Mouse (Mus musculus): ENCODE results near the gene Nxf3.
"Not testable (repeated sequence)": the region's sequence is repeated elsewhere in the genome, so short reads cannot be mapped to it uniquely, and the experiment has no call there.

Gene Nxf3

DNA sequence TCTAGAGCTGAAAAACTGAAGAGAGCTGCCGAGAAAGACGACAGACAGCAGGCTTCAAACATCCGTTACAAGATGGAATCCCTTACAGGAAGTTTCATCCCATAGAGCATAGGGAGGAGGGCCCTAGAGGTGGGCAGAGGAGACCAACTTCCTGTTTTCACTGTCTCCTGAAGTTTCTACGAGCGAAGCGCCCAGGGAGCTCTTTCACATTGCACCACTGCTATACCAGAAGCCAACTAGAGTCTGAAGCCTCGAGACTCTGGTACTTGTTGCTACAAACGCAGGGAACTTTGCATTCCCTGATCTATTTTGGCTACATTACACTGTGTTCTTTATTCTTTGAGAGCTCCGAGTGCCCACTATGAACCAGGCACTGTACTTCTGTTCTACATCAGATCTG lies at the start of gene Nxf3:
TSS of gene Nxf3 (minus strand) at position 101 of the 400 bp plus-strand sequence.
- DNase-seq (ENCODE audit: low read depth), result no peak

DNA sequence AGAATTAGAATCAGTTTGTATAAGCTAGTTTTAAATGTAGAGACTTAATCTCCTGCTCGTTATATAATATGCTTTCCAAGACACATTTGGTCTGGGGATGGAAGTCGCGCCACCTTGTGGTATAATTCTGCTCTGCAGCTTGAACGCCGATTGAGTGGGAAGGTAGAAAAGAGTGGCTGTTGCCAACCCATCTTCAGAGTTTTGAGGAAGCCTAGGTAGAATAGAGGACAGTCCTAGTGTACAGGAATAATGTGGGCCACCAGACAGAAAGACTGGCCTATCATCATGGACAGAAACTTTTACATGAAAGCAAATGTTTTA lies 42.6 kb upstream of the Nxf3 start:
- DNase-seq (ENCODE audit: low read depth), result peak; percentile 71

DNA sequence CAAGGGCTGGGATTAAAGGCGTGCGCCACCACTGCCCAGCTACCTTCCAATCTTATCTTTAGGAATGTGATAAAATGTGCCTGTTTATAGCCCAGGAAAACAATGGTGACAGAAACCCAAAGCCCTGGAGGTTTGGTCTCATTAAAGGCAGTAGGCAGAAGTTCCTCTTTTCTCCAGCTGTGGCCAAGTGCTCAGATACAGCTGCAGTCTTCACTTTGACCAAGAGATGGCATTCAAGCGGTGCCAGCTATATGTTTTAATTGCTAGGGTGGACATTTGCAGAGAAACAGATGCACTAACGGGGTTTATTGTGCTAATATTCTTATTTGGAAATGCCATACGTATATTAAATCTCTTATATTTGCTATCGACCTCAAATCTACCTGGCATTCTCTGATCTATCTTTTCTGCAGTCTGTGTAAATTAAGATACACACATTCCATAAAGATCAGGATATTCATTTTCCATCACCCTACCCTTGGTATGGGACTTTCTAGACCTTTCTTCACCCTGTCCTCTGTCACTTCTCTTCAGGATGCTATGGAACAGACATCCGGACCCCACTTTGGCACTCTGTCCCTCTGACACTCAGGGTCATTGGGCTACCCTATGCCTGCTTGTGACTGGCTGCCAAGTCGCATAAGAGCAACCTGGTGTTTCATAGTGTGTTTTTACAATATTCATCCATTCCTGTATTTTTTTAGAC lies 42.1 kb upstream of the Nxf3 start:
- DNase-seq (ENCODE audit: low read depth), result peak; percentile 29

- DNase-seq (ENCODE audit: low read depth), result no peak
Observed at GRCm38 (mm10) chrX:136115419-136115961, 30.4 kb upstream of the Nxf3 start.

DNA sequence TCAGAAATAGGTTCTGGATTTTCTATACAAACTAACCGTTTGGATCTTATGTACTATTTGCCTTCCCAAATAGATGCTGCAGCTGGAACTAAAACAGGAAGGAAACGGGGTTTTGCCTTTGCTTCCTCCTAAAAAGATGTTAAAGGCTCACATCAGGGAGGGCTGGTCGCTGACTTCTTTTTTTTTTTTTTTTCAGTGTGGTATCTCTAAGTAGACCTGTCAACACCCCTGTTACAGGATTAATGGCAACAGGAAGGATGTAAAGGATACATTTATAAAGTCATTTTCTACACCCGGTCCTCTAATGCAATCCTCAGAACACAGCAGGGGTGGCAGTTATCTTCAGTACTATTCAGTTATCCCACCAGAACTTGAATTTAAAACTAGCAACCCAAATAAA lies 30.0 kb upstream of the Nxf3 start:
- DNase-seq (ENCODE audit: low read depth), result no peak

DNA sequence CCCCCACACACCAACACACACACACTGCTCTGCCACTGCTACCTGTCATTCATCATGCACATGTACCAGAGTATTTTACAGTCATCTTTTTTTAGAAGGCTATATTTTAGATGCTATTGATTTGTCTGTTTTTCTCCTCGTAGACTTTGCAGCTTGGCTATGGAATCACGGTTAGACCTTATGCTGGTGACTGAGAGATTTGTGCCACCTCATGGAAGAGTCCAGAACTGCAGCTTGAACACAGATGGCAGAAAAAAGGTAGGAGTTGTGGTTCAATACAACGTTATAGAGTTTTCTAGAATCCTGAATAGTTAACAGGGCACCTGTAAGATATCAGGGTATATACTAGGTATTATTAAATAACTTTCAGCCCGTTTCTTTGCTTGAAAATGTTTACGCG lies 22.9 kb upstream of the Nxf3 start:
- peak; percentile 70 for DNase-seq (ENCODE audit: low read depth)

DNA sequence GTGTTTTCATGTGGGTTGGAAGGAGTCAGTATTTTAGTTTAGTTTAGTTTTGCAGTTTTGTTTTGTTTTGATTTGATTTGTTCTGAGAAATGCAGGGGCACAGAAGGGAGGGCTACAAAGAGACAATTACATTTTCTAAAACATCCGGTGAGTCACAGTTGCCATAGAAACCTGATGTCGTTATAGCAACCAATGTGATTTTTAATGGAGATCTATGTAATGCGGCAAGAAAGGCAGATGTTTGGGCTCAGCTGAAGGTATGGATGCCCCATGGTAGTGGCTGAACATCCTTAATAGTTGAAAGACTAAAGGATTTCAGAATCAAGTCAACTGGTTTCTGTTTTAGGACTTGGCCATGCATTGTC lies 19.7 kb upstream of the Nxf3 start:
- no peak for DNase-seq (ENCODE audit: low read depth)

DNA sequence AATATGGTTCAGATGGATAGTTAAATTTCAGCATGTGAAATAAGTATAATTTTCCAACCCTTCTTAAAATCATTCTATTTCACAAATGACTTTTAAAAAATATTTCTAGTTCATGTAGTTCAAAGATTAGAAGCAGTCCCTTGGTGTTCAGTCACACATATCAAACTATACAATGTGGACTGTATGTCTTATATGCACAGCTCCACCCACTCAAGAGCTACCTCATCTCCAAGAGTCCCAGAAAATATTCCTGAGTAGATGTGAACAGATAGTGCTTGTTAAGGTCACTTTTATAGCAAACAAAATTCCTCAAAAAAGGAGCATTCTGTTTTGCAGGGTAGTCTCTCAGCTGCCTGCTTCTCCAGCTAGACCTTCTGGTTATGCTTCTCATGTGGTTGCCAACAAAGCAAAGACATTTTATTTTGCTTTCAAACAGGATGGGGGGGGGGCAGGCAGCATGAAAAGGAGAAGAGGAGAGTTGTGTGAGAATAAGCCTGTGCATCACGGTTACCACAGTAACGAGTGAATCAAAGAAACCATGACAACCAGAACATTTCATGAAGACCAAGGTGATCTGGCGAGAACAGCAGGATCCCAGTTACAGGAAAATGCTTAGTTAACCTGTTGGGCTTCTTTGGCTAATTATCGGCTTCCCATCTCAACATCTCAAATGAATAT lies 19.1 kb upstream of the Nxf3 start:
- no peak for DNase-seq (ENCODE audit: low read depth)

DNA sequence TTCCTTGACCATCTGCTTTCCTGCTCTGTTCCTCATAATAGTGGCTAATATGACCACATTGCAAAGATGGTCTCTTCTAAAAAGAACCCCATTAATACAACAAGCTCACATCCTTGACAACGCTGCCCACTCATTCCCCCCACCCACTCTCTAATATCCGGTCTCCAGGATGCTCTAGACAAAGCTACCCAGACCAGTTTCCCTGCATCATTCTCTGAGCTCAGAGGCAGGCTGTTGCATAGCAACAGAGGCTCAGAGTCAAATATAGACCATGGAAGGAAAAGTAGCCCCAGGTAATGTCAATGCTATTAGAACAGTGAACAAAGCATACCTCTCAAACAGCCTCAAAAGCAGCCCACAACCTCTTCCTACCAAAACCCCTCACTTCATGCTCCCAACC lies 9.4 kb upstream of the Nxf3 start:
- no peak for DNase-seq (ENCODE audit: low read depth)

DNA sequence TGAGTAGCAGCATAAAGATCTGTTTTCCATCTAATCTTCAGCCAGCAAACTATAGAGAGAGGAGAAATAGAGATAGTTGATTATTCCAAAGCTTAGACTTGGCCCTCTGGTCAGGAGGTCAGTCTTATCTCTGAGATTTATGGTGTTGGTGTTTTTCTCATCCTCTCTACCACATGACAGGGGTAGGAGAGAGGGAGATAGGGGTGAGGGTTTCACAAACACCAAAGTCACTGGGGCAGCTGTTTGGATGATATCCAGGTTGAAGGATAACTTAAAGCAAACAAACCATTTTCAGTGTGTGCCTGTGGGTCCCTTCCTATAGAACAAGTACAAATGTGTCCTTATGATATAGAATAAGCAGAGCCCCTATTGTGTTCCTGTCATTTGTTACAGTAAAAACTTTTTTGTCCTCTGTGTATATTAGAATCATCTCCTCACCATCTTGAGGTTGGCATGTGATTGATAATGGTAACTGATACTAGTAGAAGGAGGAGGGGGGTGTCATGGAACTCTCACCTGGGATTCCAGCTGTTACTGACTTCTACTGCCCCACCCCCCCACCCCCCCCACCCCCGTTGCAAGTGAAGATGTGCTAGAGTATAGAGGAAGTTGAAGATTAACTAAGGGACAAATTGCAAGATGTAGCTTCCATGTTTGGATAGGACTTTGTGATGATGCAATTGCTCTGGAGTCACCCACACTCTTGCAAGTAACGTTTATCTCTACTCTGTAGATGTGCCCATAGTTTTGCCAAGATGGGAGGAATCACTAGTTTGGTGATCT lies 7.6 kb upstream of the Nxf3 start:
- no peak for DNase-seq (ENCODE audit: low read depth)

GRCm38 (mm10) chrX:136068020-136068419 lies 17.0 kb downstream of the Nxf3 start, which contains the start of gene Bex2:
Gene Bex2, minus strand, starts transcription at chrX:136068236.
- DNase-seq (ENCODE audit: low read depth), result not testable (repeated sequence)

- peak; percentile 40 for DNase-seq (ENCODE audit: low read depth)
Observed at GRCm38 (mm10) chrX:136067201-136067991, 17.7 kb downstream of the Nxf3 start.

- no peak for DNase-seq (ENCODE audit: low read depth)
Observed at GRCm38 (mm10) chrX:136060698-136061097, 24.4 kb downstream of the Nxf3 start.

GRCm38 (mm10) chrX:136051219-136051618 lies 33.8 kb downstream of the Nxf3 start:
- no peak for DNase-seq (ENCODE audit: low read depth)

GRCm38 (mm10) chrX:136047528-136047927 lies 37.5 kb downstream of the Nxf3 start:
- peak; percentile 84 for DNase-seq (ENCODE audit: low read depth)

DNA sequence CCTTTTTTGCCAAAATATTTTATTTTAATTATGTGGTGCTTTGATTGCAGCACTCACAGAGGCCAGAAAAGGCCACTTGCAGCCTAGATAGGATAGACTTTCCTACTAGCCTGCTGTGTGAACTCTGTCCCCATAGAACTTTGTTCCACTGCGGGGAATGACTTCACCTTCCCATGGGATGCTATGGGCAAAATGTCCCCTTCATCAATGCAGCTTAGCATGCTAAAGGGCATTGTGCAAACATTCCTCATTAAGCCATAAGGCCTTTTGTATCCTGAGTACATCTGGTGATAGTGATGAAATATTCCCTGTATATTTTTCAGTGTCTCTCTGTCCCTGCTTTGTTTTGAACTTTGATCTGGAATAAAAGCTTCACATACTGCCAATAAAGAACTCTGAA lies 41.3 kb downstream of the Nxf3 start:
- no peak for DNase-seq (ENCODE audit: low read depth)

GRCm38 (mm10) chrX:136032799-136033763 lies 52.0 kb downstream of the Nxf3 start, which contains the start of gene Arxes1:
Gene Arxes1, plus strand, starts transcription at chrX:136033367.
- DNase-seq (ENCODE audit: low read depth), result peak; percentile 35

DNA sequence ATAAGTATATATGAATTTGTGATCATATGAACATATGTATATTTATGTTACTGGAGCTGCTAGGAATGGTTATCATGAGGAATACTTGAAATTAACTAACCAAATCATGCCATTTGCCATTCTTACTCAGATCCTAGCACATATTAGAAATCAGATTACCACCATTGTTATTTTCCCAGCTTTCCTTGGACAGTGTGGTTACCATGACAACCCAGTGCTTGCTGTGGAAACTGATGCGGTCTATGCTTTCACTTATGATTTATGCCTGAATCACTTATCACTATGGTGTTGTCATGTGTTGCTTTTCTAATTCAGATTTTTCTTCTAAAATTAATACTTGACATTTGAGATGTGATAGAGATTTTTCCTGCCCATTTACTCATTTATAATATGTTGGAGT lies 54.7 kb downstream of the Nxf3 start:
- DNase-seq (ENCODE audit: low read depth), result no peak
